Mouse (Mus musculus) midbrain, embryonic 16.5 days (tissue): ENCODE data around the gene Degs2. TPM values are rescaled to one million over a fixed set of nuclear protein-coding genes. Genes with fewer than 3 reads are reported as not detected.

Experiments
- ATAC-seq: fragments of 200-750 bp; cut with Nextera tagmentation; 2 replicates; pipeline ENCODE4 v1.8.0; 2017; ENCODE audit warnings: moderate TSS enrichment
- H3K27ac ChIP-seq: fragments of 300-500 bp; sonication (generic); 2 replicates; pipeline ENCODE4 v1.5.1; 2014; ENCODE audit warnings: mild to moderate bottlenecking, low read length, mixed read lengths
- H3K27me3 ChIP-seq: fragments of 300-500 bp; sonication (generic); 2 replicates; pipeline ENCODE4 v1.6.1; 2014; ENCODE audit warnings: low read depth, low read length, mixed read lengths; ENCODE audit not compliant: control insufficient read depth, insufficient read depth
- H3K36me3 ChIP-seq: fragments of 300-500 bp; sonication (generic); 2 replicates; pipeline ENCODE4 v1.6.1; 2014; ENCODE audit warnings: mild to moderate bottlenecking, low read length, moderate library complexity, mixed read lengths; ENCODE audit not compliant: control insufficient read depth, insufficient read depth
- H3K4me1 ChIP-seq: fragments of 300-500 bp; sonication (generic); 2 replicates; pipeline ENCODE4 v1.6.1; 2014; ENCODE audit warnings: mild to moderate bottlenecking, low read length, mixed read lengths; ENCODE audit not compliant: control insufficient read depth, insufficient read depth
- H3K4me2 ChIP-seq: fragments of 300-500 bp; sonication (generic); 2 replicates; pipeline ENCODE4 v1.6.1; 2014; ENCODE audit warnings: mild to moderate bottlenecking, low read length, mixed read lengths
- H3K4me3 ChIP-seq: fragments of 300-500 bp; sonication (generic); 2 replicates; pipeline ENCODE4 v1.5.1; 2014; ENCODE audit warnings: low read depth, mild to moderate bottlenecking, low read length, moderate library complexity, mixed read lengths
- H3K9ac ChIP-seq: fragments of 300-500 bp; sonication (generic); 2 replicates; pipeline ENCODE4 v1.6.1; 2014; ENCODE audit warnings: low read depth, low read length, mixed read lengths
- H3K9me3 ChIP-seq: fragments of 300-500 bp; sonication (generic); replicated peaks from 2 replicates; pipeline ENCODE4 v1.6.1; 2014; ENCODE audit warnings: mild to moderate bottlenecking, low read length, mixed read lengths; ENCODE audit not compliant: control insufficient read depth, poor library complexity, severe bottlenecking
- WGBS: fragments of 180-500 bp; shearing (Covaris S2); extraction: QIAGEN DNeasy Blood & Tissue Kit; methylation state at CpG from one replicate; pipeline ENCODE4 v1.1.7; 2014; 5-methylcytosine and 5-hydroxymethylcytosine counted together
- microRNA counts: library from miRNA; unstranded; fragments of <30 nt; microRNA quantifications from one replicate; lab custom pipeline; 2016
- microRNA-seq: library from miRNA; unstranded; fragments of <30 nt; microRNA quantifications from one replicate; pipeline ENCODE4, GENCODE M21; 2017
- polyA plus RNA-seq: library from polyadenylated mRNA; unstranded; fragments of >200 nt; fragmentation: Nextera tagmentation; extraction: Ambion mirVana; gene quantifications from 2 replicates; pipeline ENCODE4 v1.2.1, GENCODE M21; 2015

Degs2 gene
- polyA plus RNA-seq, 1 experiment from 2014 or later = 2.9 TPM

DNA sequence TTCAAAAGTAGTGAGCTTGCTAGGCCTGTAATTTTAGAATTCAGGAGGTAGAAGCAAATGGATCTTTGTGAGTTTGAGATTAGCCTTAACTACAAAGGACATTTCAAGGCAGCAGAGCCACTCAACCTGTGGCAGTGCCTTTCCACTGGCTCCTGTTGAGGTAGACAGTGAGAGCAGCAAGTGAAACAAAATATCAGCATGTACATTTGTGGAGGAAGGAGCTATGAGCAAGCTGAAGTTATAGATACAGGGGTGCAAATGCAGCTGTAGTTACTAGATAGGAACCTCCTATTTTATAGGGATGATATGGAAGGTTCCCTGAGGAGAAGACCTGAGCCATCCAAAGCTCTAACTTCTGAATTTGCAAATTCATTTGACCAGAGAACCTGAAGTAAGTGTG lies 69.6 kb downstream of the Degs2 start:
- no peak overlapping the region for H3K4me2 ChIP-seq
- no peaks in the 10 kb centered on the region for H3K27me3 ChIP-seq
- H3K4me1 ChIP-seq = no peaks in the 10 kb centered on the region
- H3K9me3 ChIP-seq = no peaks in the 10 kb centered on the region
- H3K36me3 ChIP-seq = no peaks in the 10 kb centered on the region
- no peak overlapping the region for H3K27ac ChIP-seq
- no peak for ATAC-seq
- H3K9ac ChIP-seq = no peak overlapping the region
- no peak overlapping the region for H3K4me3 ChIP-seq

DNA sequence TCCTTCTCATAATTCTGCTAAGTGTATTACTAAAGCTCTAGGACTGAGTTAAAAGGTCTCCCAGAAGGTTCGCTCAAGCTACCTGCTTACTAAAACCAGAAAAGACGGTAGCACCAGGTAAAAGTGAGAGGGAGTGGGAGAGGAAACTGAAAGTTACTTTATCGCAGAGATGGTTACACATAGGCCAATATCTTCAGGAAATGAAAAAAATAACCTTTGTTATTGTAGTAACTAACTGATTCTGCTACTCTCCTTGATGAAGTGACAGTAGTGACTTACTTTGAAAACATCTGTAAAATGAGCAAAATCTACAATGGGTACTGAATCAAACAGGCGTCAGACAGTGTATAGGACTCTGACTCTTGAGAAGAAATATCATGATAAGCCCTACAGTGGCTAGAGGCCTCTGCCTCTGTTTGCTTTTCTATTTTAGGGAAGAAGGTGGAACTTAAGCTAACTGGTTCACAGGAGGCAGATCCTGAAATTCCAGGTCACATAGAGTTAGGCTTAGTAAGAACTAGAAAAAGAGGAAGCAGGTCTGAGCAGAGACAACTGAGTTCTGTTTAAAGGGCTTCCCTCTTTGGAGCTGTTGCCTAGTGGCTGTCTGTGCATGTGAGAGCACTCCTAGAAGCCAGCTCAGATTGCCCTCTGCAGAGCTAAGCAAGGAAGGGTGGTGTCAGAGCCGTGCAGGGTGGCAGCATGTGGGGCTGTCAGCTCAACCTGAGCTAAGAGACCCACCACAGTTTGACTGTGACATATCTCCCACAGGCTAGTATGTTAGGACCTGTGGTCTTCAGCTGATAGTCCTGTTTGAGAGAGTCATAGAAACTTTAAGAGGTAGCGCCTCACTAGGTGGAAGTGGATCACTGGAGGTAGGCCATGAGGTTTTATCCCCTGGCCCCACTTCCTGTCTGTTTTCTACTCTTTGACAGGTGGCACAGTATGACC lies 71.1 kb downstream of the Degs2 start:
- 94% methylated on average over 6 of the region's 6 CpGs for WGBS
- no peaks in the 10 kb centered on the region; the same call in 1 of the 2 replicates for H3K4me1 ChIP-seq
- H3K9me3 ChIP-seq = no peaks in the 10 kb centered on the region
- no peaks in the 10 kb centered on the region for H3K27me3 ChIP-seq
- H3K36me3 ChIP-seq = no peaks in the 10 kb centered on the region
- H3K4me2 ChIP-seq = no peak overlapping the region
- no peak overlapping the region for H3K4me3 ChIP-seq
- H3K27ac ChIP-seq = no peak overlapping the region
- no peak overlapping the region for H3K9ac ChIP-seq
- no peak for ATAC-seq

DNA sequence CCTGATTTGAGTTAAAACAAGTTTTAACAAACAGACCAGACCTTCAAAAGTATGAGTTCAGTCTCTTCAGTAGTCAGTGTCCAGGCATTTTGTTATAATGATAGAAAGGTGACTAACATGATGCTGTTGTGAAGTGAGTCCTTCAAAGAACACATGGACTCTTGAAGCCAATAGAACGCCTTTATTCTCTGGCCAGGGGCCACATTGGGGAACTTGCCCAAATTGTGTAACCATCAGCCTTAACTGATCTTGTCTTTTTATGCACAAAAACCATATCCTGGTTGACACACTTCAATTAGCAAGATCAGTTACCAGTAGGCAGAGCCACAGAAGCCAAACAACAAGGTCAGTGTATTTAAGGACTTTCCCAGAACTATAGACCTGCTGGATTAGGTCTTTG lies 72.6 kb downstream of the Degs2 start:
- no peaks in the 10 kb centered on the region for H3K9me3 ChIP-seq
- no peak overlapping the region for H3K9ac ChIP-seq
- no peaks in the 10 kb centered on the region for H3K27me3 ChIP-seq
- no peak for ATAC-seq
- no peak overlapping the region for H3K4me2 ChIP-seq
- no peaks in the 10 kb centered on the region; the same call in 1 of the 2 replicates for H3K4me1 ChIP-seq
- H3K36me3 ChIP-seq = no peaks in the 10 kb centered on the region
- H3K4me3 ChIP-seq = no peak overlapping the region
- WGBS = 96% methylated on average over 1 of the region's 1 CpGs
- H3K27ac ChIP-seq = no peak overlapping the region

MicroRNAs within 50 kb of the gene (microRNA counts, 519-probe panel; counts per million panel counts)
- microRNA mmu-miR-342-3p (lab: Ali Mortazavi, UCI) = 3,510 counts per million, percentile 95 among the panel's probes with 10 or more counts
- microRNA mmu-miR-342-5p (lab: Ali Mortazavi, UCI) = 1,605 counts per million, percentile 31 among the panel's probes with 10 or more counts

Small RNAs within 50 kb of the gene (microRNA-seq; reads per million reads assigned to microRNA genes)
- not detected for gene Gm23872
- gene Mir342 = 8,171 reads per million, percentile 95 among the genes with 10 or more reads in this experiment

Other genes starting within 250 kb of the Degs2 start
- gene Evl, start 147.6 kb downstream of the Degs2 start, polyA plus RNA-seq = 268 and 272 TPM in 2 replicates
- 10.3 and 11.6 TPM in 2 replicates for gene Yy1, start 90.7 kb upstream of the Degs2 start, polyA plus RNA-seq
- gene Slc25a29, start 133.6 kb upstream of the Degs2 start, polyA plus RNA-seq = 19.0 and 19.8 TPM in 2 replicates
- 6.4 and 8.2 TPM in 2 replicates for gene Slc25a47, start 133.7 kb upstream of the Degs2 start, polyA plus RNA-seq
- gene Wdr25, start 191.3 kb upstream of the Degs2 start, polyA plus RNA-seq = 4.9 and 6.3 TPM in 2 replicates
- gene Wars, start 191.9 kb upstream of the Degs2 start, polyA plus RNA-seq = 105 and 109 TPM in 2 replicates